Mouse (Mus musculus) MEL (cell line): Measurements from ENCODE around the gene Klhl26.

ENCODE experiments used
- EP300 ChIP-seq, 2 experiments: IDR thresholded peaks; 2 replicates each; pipeline ENCODE4 v1.6.1; 2011; ENCODE audit warnings: improper control_type of control experiment in 2 of 2, low read length in 2 of 2, low read depth in 1 of 2, mild to moderate bottlenecking in 1 of 2
- TAL1 ChIP-seq: IDR thresholded peaks from 2 replicates; pipeline ENCODE4 v1.6.1; 2012; ENCODE audit warnings: mild to moderate bottlenecking, inconsistent platforms, low read length, moderate library complexity, mixed read lengths

- TF ChIP-seq TAL1 (no peak), EP300 (IDR thresholded peaks at IDR 0.05; ENCODE audit: low read depth in 1 of 2, low read length in 2 of 2) (no peak)
Measured at GRCm38 (mm10) chr8:70460606-70461005, 16.2 kb downstream of the Klhl26 start.
